Mouse (Mus musculus) intestine, postnatal 0 days (tissue): ENCODE results near the gene Tmpo. TPM values are rescaled to one million over a fixed set of nuclear protein-coding genes. Genes with fewer than 3 reads are reported as not detected.

ENCODE experiments used
- ATAC-seq: fragments of 200-750 bp; cut with Nextera tagmentation; 2 replicates; pipeline ENCODE4 v1.8.0; 2017; ENCODE audit warnings: mild to moderate bottlenecking, moderate TSS enrichment, moderate library complexity
- H3K27ac ChIP-seq: fragments of 300-500 bp; sonication (generic); 2 replicates; pipeline ENCODE4 v1.5.1; 2014; ENCODE audit warnings: mild to moderate bottlenecking, low read depth, low read length, moderate library complexity
- H3K27me3 ChIP-seq: fragments of 300-500 bp; sonication (generic); replicated peaks from 2 replicates; pipeline ENCODE4 v1.6.1; 2014; ENCODE audit warnings: low read length, mixed read lengths; ENCODE audit not compliant: control insufficient read depth, insufficient read depth
- H3K36me3 ChIP-seq: fragments of 300-500 bp; sonication (generic); 2 replicates; pipeline ENCODE4 v1.6.1; 2014; ENCODE audit warnings: mild to moderate bottlenecking, moderate library complexity; ENCODE audit not compliant: control insufficient read depth, insufficient read depth
- H3K4me1 ChIP-seq: fragments of 300-500 bp; sonication (generic); replicated peaks from 2 replicates; pipeline ENCODE4 v1.6.1; 2014; ENCODE audit warnings: antibody characterized with exemption, low read length, mixed read lengths; ENCODE audit not compliant: control insufficient read depth, insufficient read depth
- H3K4me2 ChIP-seq: fragments of 300-500 bp; sonication (generic); replicated peaks from 2 replicates; pipeline ENCODE4 v1.6.1; 2014; ENCODE audit warnings: low read depth, mild to moderate bottlenecking, moderate library complexity
- H3K4me3 ChIP-seq: fragments of 300-500 bp; sonication (generic); 2 replicates; pipeline ENCODE4 v1.5.1; 2014; ENCODE audit warnings: low read depth, low read length
- H3K9ac ChIP-seq: fragments of 300-500 bp; sonication (generic); 2 replicates; pipeline ENCODE4 v1.6.1; 2014; ENCODE audit warnings: mild to moderate bottlenecking, low read depth, low read length
- H3K9me3 ChIP-seq: fragments of 300-500 bp; sonication (generic); 2 replicates; pipeline ENCODE4 v1.6.1; 2016; ENCODE audit warnings: mixed run types; ENCODE audit not compliant: control insufficient read depth
- CTCF ChIP-seq: sonication (generic); IDR thresholded peaks from 2 replicates; pipeline ENCODE4 v1.5.1; 2016; ENCODE audit warnings: low read depth, mild to moderate bottlenecking, control low read depth, antibody characterized with exemption, moderate library complexity
- WGBS: fragments of 180-500 bp; shearing (Covaris S2); extraction: QIAGEN DNeasy Blood & Tissue Kit; methylation state at CpG from one replicate; pipeline ENCODE4 v1.1.7; 2014; 5-methylcytosine and 5-hydroxymethylcytosine counted together
- polyA plus RNA-seq: library from polyadenylated mRNA; unstranded; fragments of >200 nt; fragmentation: Nextera tagmentation; extraction: Ambion mirVana; gene quantifications from 2 replicates; pipeline ENCODE4 v1.2.1, GENCODE M21; 2015

Gene Tmpo
- polyA plus RNA-seq, 1 experiment from 2014 or later, result 59.7 TPM

DNA sequence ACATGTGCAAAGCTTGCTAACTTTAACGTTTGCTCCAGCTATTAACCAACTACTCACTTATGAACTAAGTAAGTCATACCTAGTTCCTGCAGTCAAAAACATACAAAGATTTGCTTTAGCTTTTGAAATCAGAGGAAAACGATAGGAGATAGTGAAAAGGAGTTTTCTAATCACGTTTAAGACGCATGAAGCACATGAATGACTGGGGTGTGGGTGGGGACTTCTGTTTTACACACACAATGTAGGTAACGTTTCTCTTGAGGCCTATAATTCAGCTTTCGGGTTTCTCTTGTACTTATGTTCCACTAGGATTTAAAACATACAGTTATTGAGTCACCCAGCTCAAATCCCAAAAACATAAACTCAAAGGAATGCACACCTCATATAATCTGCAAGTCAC, 58.5 kb downstream of the Tmpo start:
- ATAC-seq, result no peak
- Histone ChIP-seq H3K36me3 (peaks cover 41% of the 10 kb centered on the region), H3K9ac (peak overlapping the region; percentile 99), H3K27ac (0 out of 2 replicates have a peak overlapping the region, but pooled peaks have one; percentile 97), H3K9me3 (no peaks in the 10 kb centered on the region), H3K27me3 (no peaks in the 10 kb centered on the region), H3K4me1 (no peaks in the 10 kb centered on the region), H3K4me2 (peak overlapping the region; percentile 76), H3K4me3 (peak overlapping the region; percentile 71)
- no peak for TF ChIP-seq CTCF
- WGBS, result 14% methylated on average over 6 of the region's 6 CpGs

DNA sequence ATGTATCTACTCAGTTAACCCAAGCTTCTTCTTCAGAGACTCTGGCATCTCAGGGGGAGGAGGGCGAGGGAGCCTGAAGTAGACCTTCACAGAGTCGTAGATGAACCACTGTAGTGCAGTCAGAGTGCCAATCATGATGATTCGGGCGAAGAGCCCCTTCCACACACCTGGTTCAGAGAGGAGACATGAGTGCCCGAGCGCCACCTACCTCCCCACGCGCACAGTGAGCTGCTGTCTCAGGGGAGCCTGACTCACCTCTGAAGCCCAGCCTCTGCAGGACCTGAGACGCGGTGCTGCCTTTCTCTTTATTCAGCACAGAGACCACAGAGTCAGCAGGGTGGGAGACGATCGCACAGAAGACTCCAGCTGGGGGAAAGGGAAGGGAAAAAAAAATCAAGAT, 64.2 kb downstream of the Tmpo start:
- Histone ChIP-seq H3K4me2 (no peak overlapping the region), H3K9ac (no peak overlapping the region), H3K4me1 (no peaks in the 10 kb centered on the region), H3K9me3 (0 out of 2 replicates have a peak, but pooled peaks cover 4% of the 10 kb centered on the region), H3K27ac (no peak overlapping the region), H3K36me3 (peaks cover 80% of the 10 kb centered on the region), H3K27me3 (no peaks in the 10 kb centered on the region), H3K4me3 (no peak overlapping the region)
- no peak for TF ChIP-seq CTCF
- 93% methylated on average over 12 of the region's 12 CpGs for WGBS
- ATAC-seq, result no peak

GRCm38 (mm10) chr10:91109841-91110240, 71.3 kb downstream of the Tmpo start:
- H3K9me3 ChIP-seq, result 0 out of 2 replicates have a peak, but pooled peaks cover 4% of the 10 kb centered on the region
- no peaks in the 10 kb centered on the region for H3K27me3 ChIP-seq
- 75% methylated on average over 4 of the region's 4 CpGs for WGBS
- H3K4me1 ChIP-seq, result no peaks in the 10 kb centered on the region
- H3K27ac ChIP-seq, result no peak overlapping the region
- no peak for TF ChIP-seq CTCF
- ATAC-seq, result no peak
- no peak overlapping the region for H3K9ac ChIP-seq
- no peak overlapping the region for H3K4me2 ChIP-seq
- peaks cover 18% of the 10 kb centered on the region for H3K36me3 ChIP-seq
- H3K4me3 ChIP-seq, result no peak overlapping the region

DNA sequence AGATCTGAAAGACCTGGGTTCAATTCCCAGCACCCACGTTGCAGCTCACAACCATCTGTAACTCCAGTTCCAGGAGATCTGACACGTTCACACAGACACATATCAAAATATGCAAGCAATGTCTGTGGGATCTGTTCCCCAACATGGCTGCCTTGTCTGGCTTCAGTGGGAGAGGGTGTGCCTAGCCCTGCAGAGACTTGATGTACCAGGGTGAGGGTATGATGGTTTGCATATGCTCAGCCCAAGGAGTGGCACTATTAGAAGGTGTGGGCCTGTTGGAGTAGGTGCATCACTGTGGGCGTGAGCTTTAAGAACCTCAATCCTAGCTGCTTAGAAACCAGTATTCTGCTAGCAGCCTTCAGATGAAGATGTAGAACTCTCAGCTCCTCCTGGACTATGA, 75.1 kb downstream of the Tmpo start:
- no peak overlapping the region for H3K4me3 ChIP-seq
- no peak overlapping the region for H3K9ac ChIP-seq
- no peaks in the 10 kb centered on the region for H3K27me3 ChIP-seq
- WGBS, result 89% methylated on average over 3 of the region's 3 CpGs
- no peak overlapping the region for H3K27ac ChIP-seq
- no peaks in the 10 kb centered on the region for H3K9me3 ChIP-seq
- H3K36me3 ChIP-seq, result peaks cover 6% of the 10 kb centered on the region; the same call in 1 of the 2 replicates
- no peak for TF ChIP-seq CTCF
- no peak overlapping the region for H3K4me2 ChIP-seq
- H3K4me1 ChIP-seq, result no peaks in the 10 kb centered on the region
- ATAC-seq, result no peak

GRCm38 (mm10) chr10:91102799-91103590, 78.1 kb downstream of the Tmpo start:
- 93% methylated on average over 14 of the region's 14 CpGs for WGBS
- ATAC-seq, result no peak
- no peak for TF ChIP-seq CTCF
- H3K27me3 ChIP-seq, result no peaks in the 10 kb centered on the region
- no peak overlapping the region for H3K4me2 ChIP-seq
- H3K9ac ChIP-seq, result no peak overlapping the region
- H3K27ac ChIP-seq, result no peak overlapping the region
- H3K4me1 ChIP-seq, result no peaks in the 10 kb centered on the region
- peaks cover 6% of the 10 kb centered on the region; the same call in 1 of the 2 replicates for H3K36me3 ChIP-seq
- H3K4me3 ChIP-seq, result no peak overlapping the region
- H3K9me3 ChIP-seq, result no peaks in the 10 kb centered on the region

DNA sequence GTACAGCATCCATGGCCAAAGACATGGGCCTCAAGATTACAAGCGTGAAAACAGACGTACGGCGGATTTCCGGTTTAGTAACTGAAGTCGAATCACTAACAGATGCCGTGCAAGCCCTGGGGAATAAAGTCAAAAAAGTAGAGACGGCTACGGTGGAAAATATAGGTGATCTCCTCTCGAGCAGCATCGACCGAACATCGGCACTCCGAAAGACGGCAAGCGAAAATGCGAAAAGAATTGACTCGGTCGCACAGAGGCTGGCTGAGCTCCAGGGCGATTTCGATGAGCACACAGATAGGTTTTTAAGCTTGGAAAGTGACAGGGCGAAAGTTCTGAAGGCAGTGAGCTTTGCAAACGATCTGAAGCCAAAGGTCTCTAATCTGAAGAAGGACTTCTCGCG, 79.2 kb downstream of the Tmpo start:
- Histone ChIP-seq H3K4me3 (no peak overlapping the region), H3K4me2 (no peak overlapping the region), H3K27me3 (no peaks in the 10 kb centered on the region), H3K9ac (no peak overlapping the region), H3K36me3 (peaks cover 6% of the 10 kb centered on the region; the same call in 1 of the 2 replicates), H3K4me1 (no peaks in the 10 kb centered on the region), H3K9me3 (no peaks in the 10 kb centered on the region), H3K27ac (no peak overlapping the region)
- no peak for ATAC-seq
- TF ChIP-seq CTCF, result no peak
- 95% methylated on average over 25 of the region's 25 CpGs for WGBS
